Mouse (Mus musculus) embryo, embryonic 11.5 days (tissue): ENCODE measurements around the gene Eri3.

Experiments used
- DNase-seq: peaks from one replicate; pipeline ENCODE4 v3.0.0-alpha.2; 2012; ENCODE audit warnings: low read depth, low spot score

Gene Eri3

DNA sequence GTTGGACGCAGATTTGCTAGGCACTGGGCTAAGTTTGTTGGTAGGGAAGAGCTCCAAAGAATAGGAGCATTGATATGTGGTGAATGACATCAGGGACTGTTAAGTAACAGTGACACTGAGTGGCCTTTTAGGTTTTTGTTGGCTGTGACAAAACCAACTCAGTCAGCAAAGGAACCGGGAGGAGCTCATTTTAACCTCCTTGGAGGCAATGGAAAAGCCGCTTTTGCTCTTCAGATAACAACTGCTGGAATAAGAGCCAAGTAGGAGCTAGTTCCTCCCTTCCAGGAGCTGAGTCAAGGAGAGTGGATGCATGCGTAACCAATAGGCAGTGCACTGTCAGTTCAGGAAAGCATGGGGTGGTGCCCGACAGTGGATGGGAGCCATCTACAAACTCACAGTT is 20.8 kb downstream of the Eri3 start:
- DNase-seq = no peak

GRCm38 (mm10) chr4:117577579-117577978 is 27.4 kb downstream of the Eri3 start:
- DNase-seq = no peak

DNA sequence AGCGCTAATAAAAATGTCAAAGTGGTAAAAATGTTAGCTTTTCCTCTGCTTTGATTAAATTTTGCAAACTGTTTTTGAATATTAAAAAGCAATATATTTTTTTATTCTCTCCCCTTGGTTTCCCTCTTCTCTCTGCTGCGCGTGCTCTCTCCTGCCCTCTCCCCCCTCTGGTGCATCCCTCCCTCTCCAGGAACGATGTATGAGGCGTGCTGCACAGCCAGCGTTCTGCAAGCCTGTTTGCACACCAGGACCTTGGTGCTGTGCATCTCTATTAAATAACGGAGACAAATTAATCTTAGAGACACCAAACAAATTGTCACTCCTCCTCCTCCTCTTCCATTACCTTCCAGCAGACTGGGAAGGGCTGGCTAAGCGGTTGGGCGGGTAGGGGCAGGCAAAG is 31.5 kb downstream of the Eri3 start:
- no peak for DNase-seq

DNA sequence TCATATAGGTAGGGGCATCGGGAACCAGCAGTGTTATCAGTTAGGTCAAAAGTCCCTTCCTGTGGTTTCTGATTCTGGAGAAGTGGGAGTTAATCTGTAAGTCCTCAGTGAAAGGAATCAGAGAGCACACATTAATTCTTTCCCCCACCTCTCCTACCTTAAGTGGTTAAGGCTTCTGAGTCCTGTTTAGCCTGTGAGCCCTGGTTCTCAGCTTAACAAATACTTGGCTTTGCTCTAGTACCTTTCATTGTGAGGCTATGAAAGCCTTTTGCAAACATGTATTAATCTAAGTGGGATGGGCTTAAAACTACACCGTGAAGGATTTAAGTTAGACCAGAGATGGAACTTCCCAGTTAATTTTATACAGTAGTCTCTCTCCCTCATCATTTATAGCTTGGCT is 35.8 kb downstream of the Eri3 start:
- DNase-seq = no peak

DNA sequence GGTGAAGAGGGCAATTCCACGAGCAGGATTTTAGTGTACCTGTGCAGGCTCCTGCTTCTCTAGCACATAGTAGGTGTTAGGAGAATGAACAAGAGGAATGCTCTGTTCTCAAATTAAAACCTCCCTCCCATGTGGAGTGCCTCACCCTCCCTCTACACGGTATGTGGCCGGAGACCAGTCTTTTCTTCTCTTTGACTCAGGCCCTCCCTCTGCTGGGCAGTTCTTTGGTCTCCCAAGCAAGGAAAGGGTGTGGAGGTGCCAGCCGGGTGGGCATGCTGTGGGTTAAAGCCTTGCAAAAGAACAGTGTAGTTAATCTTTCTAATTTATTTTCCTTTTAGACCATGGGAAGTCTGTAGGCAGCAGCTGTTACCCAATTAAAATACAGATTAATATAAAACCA is 37.3 kb downstream of the Eri3 start:
- DNase-seq = no peak

- DNase-seq = no peak
These were observed 39.0 kb downstream of the Eri3 start for GRCm38 (mm10) chr4:117589081-117589660.

- DNase-seq = no peak
These were observed 40.6 kb downstream of the Eri3 start for GRCm38 (mm10) chr4:117590781-117591180.

- DNase-seq = no peak
These were observed 42.0 kb downstream of the Eri3 start for GRCm38 (mm10) chr4:117592206-117592605.

DNA sequence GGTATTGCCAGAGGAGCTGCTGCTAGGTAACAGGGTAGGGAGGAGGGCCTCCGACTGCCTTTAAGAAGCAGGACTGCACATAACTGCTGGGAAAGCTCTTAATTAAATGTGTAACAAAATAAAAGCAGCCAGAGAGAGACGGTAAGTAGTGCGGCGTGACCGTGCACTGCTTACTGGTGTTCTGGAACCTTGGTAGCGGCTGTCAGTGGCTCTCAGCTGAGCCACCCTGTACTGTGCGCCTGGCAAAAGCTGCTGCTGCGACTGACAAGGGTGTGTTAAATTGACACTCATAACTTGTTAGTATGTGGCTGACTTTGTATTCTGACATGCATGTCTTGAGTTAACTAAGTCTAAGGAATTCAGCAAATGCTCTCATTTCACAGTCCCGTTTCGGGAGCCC is 45.1 kb downstream of the Eri3 start:
- no peak for DNase-seq

DNA sequence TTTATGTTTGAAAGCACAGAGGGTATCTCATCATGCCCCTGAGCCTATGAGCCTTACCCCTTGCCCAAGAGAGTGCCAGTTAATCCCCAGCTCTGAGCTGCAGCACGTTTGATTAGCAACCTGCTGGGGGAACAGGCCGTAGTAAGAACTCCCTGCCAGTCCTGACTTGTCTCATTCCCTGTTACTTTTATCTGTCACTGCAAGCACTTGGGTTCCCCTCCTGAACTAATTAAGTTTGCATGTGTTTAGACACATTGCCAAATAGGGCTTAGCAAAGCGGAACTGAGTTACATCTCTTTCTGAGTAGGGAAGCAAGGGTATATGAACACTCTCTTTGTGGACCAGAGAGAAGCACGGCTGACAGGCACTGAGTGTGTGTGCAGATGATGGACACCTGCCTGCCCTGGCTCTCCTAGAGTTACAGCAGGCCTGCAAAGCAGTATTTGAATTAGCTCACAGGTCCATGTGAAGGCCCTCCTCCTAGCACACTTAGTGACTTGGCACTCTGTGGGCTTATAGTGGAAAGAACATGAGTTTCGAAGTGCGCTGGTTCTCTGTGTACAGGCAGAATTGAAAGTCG is 49.9 kb downstream of the Eri3 start:
- DNase-seq = no peak

DNA sequence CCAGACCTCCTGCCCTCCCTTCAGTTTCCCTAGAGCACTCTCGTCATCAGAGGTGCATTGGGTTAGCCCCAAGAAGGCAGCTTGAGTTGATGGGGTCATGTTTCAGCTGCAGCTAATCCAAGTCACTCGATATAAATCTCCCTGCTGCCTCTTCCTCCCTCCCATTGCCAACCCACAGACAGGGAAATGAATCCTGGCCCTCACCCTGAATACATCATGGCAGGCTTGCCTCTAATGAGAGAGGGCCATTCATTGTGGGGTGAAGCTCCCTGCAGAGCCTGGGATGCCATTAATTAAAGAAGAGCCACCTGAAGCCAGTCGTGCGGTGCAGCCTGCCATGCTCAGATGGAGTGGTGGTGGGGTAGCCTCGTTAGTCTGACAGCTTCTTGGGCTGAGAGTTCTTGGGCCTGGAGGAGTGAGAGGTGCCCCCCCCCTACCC is 51.2 kb downstream of the Eri3 start:
- no peak for DNase-seq

GRCm38 (mm10) chr4:117605099-117605953 is 55.2 kb downstream of the Eri3 start:
- no peak for DNase-seq

GRCm38 (mm10) chr4:117605954-117606227 is 55.7 kb downstream of the Eri3 start:
- DNase-seq = no peak

DNA sequence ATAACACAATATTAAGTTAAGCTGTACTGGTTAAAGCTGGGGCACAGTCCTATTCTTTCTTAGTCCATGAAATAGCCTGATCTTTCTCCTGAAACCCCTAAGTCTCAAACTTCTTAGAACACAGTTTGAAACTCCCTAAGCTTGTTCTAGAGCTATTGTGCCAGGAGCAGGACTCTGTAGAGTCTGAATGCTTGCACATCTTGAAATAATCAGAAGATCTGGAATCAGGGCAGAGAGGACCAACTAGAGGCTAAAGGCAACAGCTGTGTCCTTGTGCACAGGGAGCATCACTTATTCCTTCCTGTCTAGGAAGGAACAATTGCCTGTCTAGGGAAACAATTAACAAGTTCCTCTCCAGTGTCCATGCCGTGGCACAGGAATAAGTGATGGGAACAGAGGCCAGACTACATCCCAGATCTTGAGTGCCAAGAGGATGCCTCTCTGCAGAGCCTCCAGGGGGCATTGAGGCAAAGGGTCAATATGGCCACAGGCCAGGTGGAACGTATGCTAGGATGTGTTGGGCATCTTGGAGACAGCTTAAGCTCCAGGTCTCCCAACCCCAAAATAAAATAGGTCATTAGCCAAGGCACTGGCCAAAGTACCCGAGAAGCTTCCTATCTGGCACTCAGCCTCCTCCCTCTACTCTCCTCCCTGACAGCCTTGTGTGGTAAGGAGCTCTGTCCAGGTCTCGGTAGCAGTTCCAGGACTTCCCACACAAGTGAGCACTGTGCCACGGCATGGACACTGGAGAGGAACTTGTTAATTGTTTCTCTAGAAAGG is 56.9 kb downstream of the Eri3 start:
- no peak for DNase-seq

- DNase-seq = no peak
These were observed 58.1 kb downstream of the Eri3 start for GRCm38 (mm10) chr4:117608265-117608664.

GRCm38 (mm10) chr4:117609371-117610039 is 59.3 kb downstream of the Eri3 start:
- no peak for DNase-seq

GRCm38 (mm10) chr4:117611385-117611784 is 61.2 kb downstream of the Eri3 start:
- no peak for DNase-seq

GRCm38 (mm10) chr4:117611814-117612213 is 61.6 kb downstream of the Eri3 start:
- DNase-seq = no peak

DNA sequence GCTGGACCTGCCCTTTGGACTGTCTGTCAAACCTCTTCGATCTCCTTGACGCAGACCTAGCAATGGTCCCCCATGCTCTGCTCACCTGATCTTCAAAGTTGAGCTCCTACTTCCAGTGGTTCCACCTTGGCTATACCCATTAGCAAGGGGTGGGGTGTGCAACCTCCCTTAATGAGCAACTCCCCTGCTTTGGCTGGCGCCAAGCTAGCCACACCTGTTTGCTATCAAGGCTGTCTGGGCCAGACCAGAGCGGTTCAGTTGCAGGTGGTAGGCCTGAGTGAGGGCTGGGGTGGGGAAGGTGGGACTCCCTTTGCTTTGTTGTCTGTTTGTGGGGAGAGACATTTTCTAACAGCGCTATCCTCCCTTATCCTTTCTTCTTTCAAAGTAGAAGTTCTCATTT is 62.5 kb downstream of the Eri3 start:
- no peak for DNase-seq

DNA sequence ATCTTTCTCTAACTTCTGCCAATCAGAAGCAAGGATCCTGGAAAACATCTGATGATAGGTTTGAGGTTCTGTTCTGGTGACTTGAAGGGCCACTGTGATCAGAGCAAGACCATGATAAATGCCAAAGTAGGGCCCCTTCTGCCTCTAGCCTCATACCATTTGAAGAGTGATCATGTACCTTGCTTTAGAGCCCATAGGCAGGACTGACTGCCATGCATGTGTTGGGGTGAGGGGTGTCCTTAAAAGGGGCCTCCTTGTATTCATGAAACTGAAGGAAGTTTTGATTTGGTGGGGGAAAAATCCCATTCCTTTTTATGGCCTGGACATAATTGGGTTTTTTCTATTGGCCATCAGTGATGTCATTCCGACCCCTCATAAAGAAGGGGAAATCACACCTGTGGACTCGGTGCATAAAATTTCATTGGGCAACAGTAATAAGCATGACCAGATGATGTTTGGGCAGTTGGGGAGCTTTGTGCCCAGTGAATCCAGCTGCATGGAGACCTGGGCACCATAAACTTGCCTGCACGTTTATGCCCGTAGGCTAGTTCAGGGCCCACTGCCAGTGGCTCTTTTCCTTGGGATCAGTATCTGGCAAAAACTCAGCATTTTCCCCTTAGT is 63.1 kb downstream of the Eri3 start:
- no peak for DNase-seq

GRCm38 (mm10) chr4:117616600-117616999 is 66.4 kb downstream of the Eri3 start:
- DNase-seq = no peak
